Mouse (Mus musculus): ENCODE data around the gene Rnf223.

- TF ChIP-seq EP300 (optimal IDR thresholded peaks at IDR 0.05) (no peak), CTCF (IDR thresholded peaks at IDR 0.05; ENCODE audit: low read depth) (no peak)
Measured at GRCm38 (mm10) chr4:156135112-156135511, 4.8 kb downstream of the Rnf223 start.
